Mouse (Mus musculus) heart, postnatal 0 days (tissue): ENCODE measurements around the gene Gm20661. TPM values are rescaled to one million over a fixed set of nuclear protein-coding genes. Genes with fewer than 3 reads are reported as not detected.

Source experiments
- ATAC-seq: fragments of 200-750 bp; cut with Nextera tagmentation; 2 replicates; pipeline ENCODE4 v1.8.0; 2017; ENCODE audit warnings: low read depth, moderate number of reproducible peaks, moderate library complexity; ENCODE audit not compliant: insufficient read depth
- DNase-seq: peaks from one replicate; pipeline ENCODE4 v3.0.0-alpha.2; 2016; ENCODE audit warnings: low spot score
- H3K27ac ChIP-seq: fragments of 300-500 bp; sonication (generic); 2 replicates; pipeline ENCODE4 v1.5.1; 2014; ENCODE audit warnings: low read depth, mild to moderate bottlenecking
- H3K27me3 ChIP-seq: fragments of 300-500 bp; sonication (generic); 2 replicates; pipeline ENCODE4 v1.6.1; 2014; ENCODE audit warnings: low read length, mixed read lengths; ENCODE audit not compliant: control insufficient read depth, insufficient read depth
- H3K36me3 ChIP-seq: fragments of 300-500 bp; sonication (generic); replicated peaks from 2 replicates; pipeline ENCODE4 v1.6.1; 2014; ENCODE audit warnings: low read length, mixed read lengths; ENCODE audit not compliant: control insufficient read depth, insufficient read depth
- H3K4me1 ChIP-seq: fragments of 300-500 bp; sonication (generic); 2 replicates; pipeline ENCODE4 v1.6.1; 2014; ENCODE audit warnings: antibody characterized with exemption; ENCODE audit not compliant: control insufficient read depth, insufficient read depth
- H3K4me2 ChIP-seq: fragments of 300-500 bp; sonication (generic); 2 replicates; pipeline ENCODE4 v1.6.1; 2014; ENCODE audit warnings: low read depth, mild to moderate bottlenecking, low read length, moderate library complexity
- H3K4me3 ChIP-seq: fragments of 300-500 bp; sonication (generic); 2 replicates; pipeline ENCODE4 v1.5.1; 2014; ENCODE audit warnings: low read depth, low read length
- H3K9ac ChIP-seq: fragments of 300-500 bp; sonication (generic); replicated peaks from 2 replicates; pipeline ENCODE4 v1.6.1; 2014; ENCODE audit warnings: low read depth, low read length, mixed read lengths
- H3K9me3 ChIP-seq: fragments of 300-500 bp; sonication (generic); replicated peaks from 2 replicates; pipeline ENCODE4 v1.6.1; 2016; ENCODE audit warnings: low read length; ENCODE audit not compliant: control insufficient read depth
- CTCF ChIP-seq: IDR thresholded peaks from 2 replicates; pipeline ENCODE4 v1.5.1; 2016; ENCODE audit warnings: antibody characterized with exemption, control low read depth, low read depth
- EP300 ChIP-seq: IDR thresholded peaks from 2 replicates; pipeline ENCODE4 v1.6.1; 2016; ENCODE audit warnings: antibody characterized with exemption, low read depth
- WGBS: fragments of 180-500 bp; shearing (Covaris S2); extraction: QIAGEN DNeasy Blood & Tissue Kit; methylation state at CpG from one replicate; pipeline ENCODE4 v1.1.7; 2014; 5-methylcytosine and 5-hydroxymethylcytosine counted together
- polyA plus RNA-seq: library from polyadenylated mRNA; unstranded; fragments of >200 nt; fragmentation: Nextera tagmentation; extraction: Ambion mirVana; gene quantifications from 2 replicates; pipeline ENCODE4 v1.2.1, GENCODE M21; 2015
- total RNA-seq: library from RNA; depleted of rRNA; stranded (reverse); fragments of >200 nt; gene quantifications from 2 replicates; pipeline ENCODE4 v1.2.3, GENCODE M21; 2014; ENCODE audit warnings: low replicate concordance

Gm20661 gene
- total and polyA plus RNA-seq, 2 experiments from 2014 or later, result 0.19 to 0.57 TPM

GRCm38 (mm10) chr9:107955613-107956289, 27.1 kb upstream of the Gm20661 start:
- no peak overlapping the region for H3K4me2 ChIP-seq
- H3K27me3 ChIP-seq, result no peaks in the 10 kb centered on the region
- no peak for DNase-seq
- H3K27ac ChIP-seq, result no peak overlapping the region
- H3K9ac ChIP-seq, result no peak overlapping the region
- peaks cover 10% of the 10 kb centered on the region for H3K36me3 ChIP-seq
- no peaks in the 10 kb centered on the region for H3K4me1 ChIP-seq
- ATAC-seq, result no peak
- H3K4me3 ChIP-seq, result no peak overlapping the region
- WGBS, result 63% methylated on average over 6 of the region's 6 CpGs
- TF ChIP-seq CTCF (no peak), EP300 (no peak)
- no peaks in the 10 kb centered on the region for H3K9me3 ChIP-seq

- H3K4me1 ChIP-seq, result no peaks in the 10 kb centered on the region
- H3K9me3 ChIP-seq, result no peaks in the 10 kb centered on the region
- no peak overlapping the region for H3K9ac ChIP-seq
- no peak overlapping the region for H3K4me3 ChIP-seq
- no peak overlapping the region for H3K27ac ChIP-seq
- 59% methylated on average over 6 of the region's 6 CpGs for WGBS
- TF ChIP-seq CTCF, result no peak
- TF ChIP-seq EP300, result no peak
- no peak overlapping the region for H3K4me2 ChIP-seq
- DNase-seq, result no peak
- no peaks in the 10 kb centered on the region for H3K27me3 ChIP-seq
- ATAC-seq, result no peak
- peaks cover 10% of the 10 kb centered on the region for H3K36me3 ChIP-seq
Observed at GRCm38 (mm10) chr9:107957141-107957540, 25.7 kb upstream of the Gm20661 start.

GRCm38 (mm10) chr9:107959896-107960295, 23.0 kb upstream of the Gm20661 start:
- peaks cover 10% of the 10 kb centered on the region for H3K36me3 ChIP-seq
- no peaks in the 10 kb centered on the region for H3K27me3 ChIP-seq
- no peak overlapping the region for H3K4me3 ChIP-seq
- no peaks in the 10 kb centered on the region; the same call in 1 of the 2 replicates for H3K4me1 ChIP-seq
- TF ChIP-seq CTCF, result no peak
- no peak for TF ChIP-seq EP300
- H3K9ac ChIP-seq, result no peak overlapping the region
- no peak for DNase-seq
- no peak for ATAC-seq
- 85% methylated on average over 6 of the region's 6 CpGs for WGBS
- no peak overlapping the region for H3K27ac ChIP-seq
- H3K4me2 ChIP-seq, result no peak overlapping the region
- H3K9me3 ChIP-seq, result no peaks in the 10 kb centered on the region

- WGBS, result 76% methylated on average over 4 of the region's 4 CpGs
- ATAC-seq, result no peak
- peaks cover 10% of the 10 kb centered on the region for H3K36me3 ChIP-seq
Observed at GRCm38 (mm10) chr9:107960928-107961327, 21.9 kb upstream of the Gm20661 start.

GRCm38 (mm10) chr9:107961351-107961762, 21.5 kb upstream of the Gm20661 start:
- H3K9me3 ChIP-seq, result no peaks in the 10 kb centered on the region
- H3K4me1 ChIP-seq, result no peaks in the 10 kb centered on the region; the same call in 1 of the 2 replicates
- H3K36me3 ChIP-seq, result peaks cover 10% of the 10 kb centered on the region
- H3K4me2 ChIP-seq, result no peak overlapping the region
- no peak overlapping the region for H3K9ac ChIP-seq
- ATAC-seq (no peak), DNase-seq (no peak)
- no peak overlapping the region for H3K27ac ChIP-seq
- H3K27me3 ChIP-seq, result no peaks in the 10 kb centered on the region
- TF ChIP-seq EP300, result no peak
- TF ChIP-seq CTCF, result no peak
- no peak overlapping the region for H3K4me3 ChIP-seq
- 90% methylated on average over 10 of the region's 10 CpGs for WGBS

More at GRCm38 (mm10) chr9:107960928-107961327, 21.9 kb upstream of the Gm20661 start:
- Histone ChIP-seq H3K9ac (no peak overlapping the region), H3K27ac (no peak overlapping the region), H3K4me1 (no peaks in the 10 kb centered on the region; the same call in 1 of the 2 replicates), H3K4me2 (no peak overlapping the region), H3K9me3 (no peaks in the 10 kb centered on the region), H3K4me3 (no peak overlapping the region), H3K27me3 (no peaks in the 10 kb centered on the region)
- DNase-seq, result no peak
- peak; percentile 30; the same call in 1 of the 2 replicates for TF ChIP-seq CTCF
- no peak for TF ChIP-seq EP300
